Mouse (Mus musculus) hindbrain, embryonic 13.5 days (tissue): ENCODE measurements around the gene Tbkbp1. TPM values are rescaled to one million over a fixed set of nuclear protein-coding genes. Genes with fewer than 3 reads are reported as not detected.

ENCODE experiments used
- ATAC-seq: fragments of 200-750 bp; cut with Nextera tagmentation; 2 replicates; pipeline ENCODE4 v1.8.0; 2017; ENCODE audit warnings: moderate TSS enrichment; ENCODE audit not compliant: low FRiP score
- H3K27ac ChIP-seq: fragments of 300-500 bp; sonication (generic); 2 replicates; pipeline ENCODE4 v1.5.1; 2015; ENCODE audit warnings: inconsistent platforms, mild to moderate bottlenecking, moderate library complexity
- H3K27me3 ChIP-seq: fragments of 300-500 bp; sonication (generic); 2 replicates; pipeline ENCODE4 v1.6.1; 2015; ENCODE audit warnings: mild to moderate bottlenecking, inconsistent platforms
- H3K36me3 ChIP-seq: fragments of 300-500 bp; sonication (generic); 2 replicates; pipeline ENCODE4 v1.6.1; 2015; ENCODE audit warnings: mild to moderate bottlenecking, inconsistent platforms
- H3K4me1 ChIP-seq: fragments of 300-500 bp; sonication (generic); replicated peaks from 2 replicates; pipeline ENCODE4 v1.6.1; 2015; ENCODE audit warnings: inconsistent platforms
- H3K4me2 ChIP-seq: fragments of 300-500 bp; sonication (generic); 2 replicates; pipeline ENCODE4 v1.6.1; 2015; ENCODE audit warnings: inconsistent platforms, mild to moderate bottlenecking, moderate library complexity
- H3K4me3 ChIP-seq: fragments of 300-500 bp; sonication (generic); 2 replicates; pipeline ENCODE4 v1.5.1; 2015; ENCODE audit warnings: mild to moderate bottlenecking, inconsistent platforms
- H3K9ac ChIP-seq: fragments of 300-500 bp; sonication (generic); 2 replicates; pipeline ENCODE4 v1.6.1; 2015; ENCODE audit warnings: mild to moderate bottlenecking, inconsistent platforms
- H3K9me3 ChIP-seq: fragments of 300-500 bp; sonication (generic); 2 replicates; pipeline ENCODE4 v1.6.1; 2016; ENCODE audit warnings: inconsistent platforms
- WGBS: fragments of 180-500 bp; shearing (Covaris S2); methylation state at CpG from one replicate; pipeline ENCODE4 v1.1.7; 2015; 5-methylcytosine and 5-hydroxymethylcytosine counted together
- polyA plus RNA-seq: library from polyadenylated mRNA; unstranded; fragments of >200 nt; fragmentation: Nextera tagmentation; extraction: Ambion mirVana; gene quantifications from 2 replicates; pipeline ENCODE4 v1.2.1, GENCODE M21; 2015

Tbkbp1 gene
- polyA plus RNA-seq, 1 experiment from 2014 or later, result 8.2 TPM

GRCm38 (mm10) chr11:97186947-97187763 lies 35.9 kb upstream of the Tbkbp1 start:
- Histone ChIP-seq H3K9ac (peak overlapping the region; percentile 90), H3K4me1 (peaks cover 42% of the 10 kb centered on the region), H3K27me3 (no peaks in the 10 kb centered on the region), H3K9me3 (no peaks in the 10 kb centered on the region), H3K27ac (peak overlapping the region; percentile 97), H3K36me3 (peaks cover 35% of the 10 kb centered on the region), H3K4me2 (peak overlapping the region; percentile 84), H3K4me3 (peak overlapping the region; percentile 88)
- under 1% methylated on average over 52 of the region's 74 CpGs for WGBS
- peak; percentile 75 for ATAC-seq

- H3K36me3 ChIP-seq, result peaks cover 47% of the 10 kb centered on the region
- peak overlapping the region; percentile 75 for H3K9ac ChIP-seq
Measured at GRCm38 (mm10) chr11:97185704-97186614, 34.7 kb upstream of the Tbkbp1 start.

DNA sequence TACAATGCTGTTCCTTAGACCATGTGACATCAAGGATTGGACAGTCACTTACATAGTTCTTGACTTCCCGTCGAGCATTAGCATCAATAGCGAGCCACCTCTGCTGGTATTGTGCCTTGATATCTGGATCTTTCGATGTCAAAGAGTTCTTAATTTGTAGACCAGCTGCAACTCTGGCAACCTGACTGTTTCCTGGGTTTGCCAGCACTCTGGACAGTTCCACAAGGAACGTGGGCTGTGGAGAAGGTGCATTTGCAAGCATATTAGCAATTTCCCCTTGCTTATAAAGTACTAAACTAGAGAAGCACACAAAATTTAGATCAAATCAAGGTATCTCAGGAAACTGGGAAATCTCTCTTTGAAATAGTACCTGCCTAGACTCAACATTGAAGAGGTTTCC lies 33.6 kb upstream of the Tbkbp1 start:
- H3K4me2 ChIP-seq, result no peak overlapping the region
- H3K27me3 ChIP-seq, result no peaks in the 10 kb centered on the region
- peaks cover 58% of the 10 kb centered on the region for H3K36me3 ChIP-seq
- ATAC-seq, result no peak
- H3K9ac ChIP-seq, result no peak overlapping the region
- H3K4me1 ChIP-seq, result peaks cover 42% of the 10 kb centered on the region
- no peak overlapping the region for H3K27ac ChIP-seq
- WGBS, result 83% methylated on average over 5 of the region's 5 CpGs
- H3K9me3 ChIP-seq, result no peaks in the 10 kb centered on the region
- no peak overlapping the region for H3K4me3 ChIP-seq

More at GRCm38 (mm10) chr11:97185704-97186614, 34.7 kb upstream of the Tbkbp1 start:
- Histone ChIP-seq H3K4me1 (peaks cover 42% of the 10 kb centered on the region), H3K4me3 (peak overlapping the region; percentile 88), H3K4me2 (peak overlapping the region; percentile 84), H3K27ac (no peak overlapping the region), H3K9me3 (no peaks in the 10 kb centered on the region), H3K27me3 (no peaks in the 10 kb centered on the region)
- 72% methylated on average over 5 of the region's 5 CpGs for WGBS
- ATAC-seq, result no peak

DNA sequence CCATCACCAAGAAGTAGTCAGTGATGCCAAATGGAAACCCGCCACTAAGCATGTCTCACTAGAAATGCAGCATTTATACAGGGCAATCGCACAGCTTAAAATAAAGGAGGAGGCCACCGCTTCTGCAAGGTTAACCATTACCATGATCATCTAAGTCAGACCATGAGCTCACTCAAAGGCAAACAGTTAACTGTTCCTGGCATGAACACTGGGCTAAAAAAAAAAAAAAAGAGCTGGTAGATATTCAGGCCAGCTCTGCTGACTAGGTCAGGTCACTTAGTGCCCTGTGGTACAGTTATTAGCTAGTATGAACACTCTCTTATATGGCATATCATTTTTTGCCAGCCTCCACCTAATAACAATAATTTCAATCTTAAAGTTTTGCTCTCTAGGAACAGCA lies 31.2 kb upstream of the Tbkbp1 start:
- no peak overlapping the region for H3K4me2 ChIP-seq
- H3K27me3 ChIP-seq, result no peaks in the 10 kb centered on the region
- peaks cover 80% of the 10 kb centered on the region for H3K36me3 ChIP-seq
- peaks cover 31% of the 10 kb centered on the region for H3K4me1 ChIP-seq
- H3K27ac ChIP-seq, result no peak overlapping the region
- H3K9ac ChIP-seq, result no peak overlapping the region
- H3K4me3 ChIP-seq, result no peak overlapping the region
- no peaks in the 10 kb centered on the region for H3K9me3 ChIP-seq
- 94% methylated on average over 3 of the region's 3 CpGs for WGBS
- ATAC-seq, result no peak

DNA sequence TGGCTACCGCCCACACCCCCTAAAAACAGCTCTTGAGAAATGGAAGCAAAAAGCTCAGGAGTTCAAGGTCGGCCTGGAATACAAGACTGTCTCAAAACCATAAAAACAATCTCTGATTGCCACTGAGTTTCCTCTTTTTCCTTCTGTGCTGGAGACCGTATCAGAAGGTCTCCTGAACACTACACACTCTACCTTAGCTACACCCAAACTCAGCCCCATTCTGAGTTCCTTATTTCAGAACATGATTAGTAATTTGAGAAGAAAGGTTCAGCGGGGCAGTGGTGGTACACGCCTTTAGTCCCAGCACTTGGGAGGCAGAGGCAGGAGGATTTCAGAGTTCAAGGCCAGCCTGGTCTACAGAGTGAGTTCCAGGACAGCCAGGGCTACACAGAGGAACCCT lies 29.8 kb upstream of the Tbkbp1 start:
- Histone ChIP-seq H3K4me1 (peaks cover 23% of the 10 kb centered on the region), H3K4me3 (no peak overlapping the region), H3K36me3 (peaks cover 94% of the 10 kb centered on the region), H3K9me3 (no peaks in the 10 kb centered on the region), H3K4me2 (no peak overlapping the region), H3K9ac (no peak overlapping the region), H3K27ac (no peak overlapping the region), H3K27me3 (no peaks in the 10 kb centered on the region)
- no peak for ATAC-seq
- WGBS, result 92% methylated on average over 5 of the region's 5 CpGs

DNA sequence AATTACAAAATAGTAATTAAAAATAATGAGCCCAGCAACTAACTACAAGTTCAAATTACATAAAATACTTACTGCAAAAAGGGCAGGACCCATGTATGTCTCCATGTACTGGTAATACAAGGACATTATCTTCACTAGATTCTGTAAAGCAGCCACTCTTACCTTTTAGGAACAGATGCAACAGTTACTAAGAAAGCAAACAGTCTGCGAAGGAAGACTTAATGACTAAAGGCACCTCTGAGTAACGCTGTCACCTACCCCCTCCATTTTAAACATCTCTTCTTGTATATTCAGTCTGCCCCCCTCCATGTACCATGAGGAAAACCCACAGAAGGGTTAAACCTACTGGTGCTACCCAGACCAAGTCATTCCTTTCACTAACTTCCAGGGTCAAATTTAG lies 26.9 kb upstream of the Tbkbp1 start:
- no peak for ATAC-seq
- 0 out of 2 replicates have a peak, but pooled peaks cover under 1% of the 10 kb centered on the region for H3K4me1 ChIP-seq
- no peak overlapping the region for H3K4me3 ChIP-seq
- H3K4me2 ChIP-seq, result no peak overlapping the region
- H3K27me3 ChIP-seq, result no peaks in the 10 kb centered on the region
- no peak overlapping the region for H3K9ac ChIP-seq
- no peaks in the 10 kb centered on the region for H3K9me3 ChIP-seq
- no peak overlapping the region for H3K27ac ChIP-seq
- WGBS, result 94% methylated on average over 2 of the region's 2 CpGs
- peaks cover 98% of the 10 kb centered on the region for H3K36me3 ChIP-seq

DNA sequence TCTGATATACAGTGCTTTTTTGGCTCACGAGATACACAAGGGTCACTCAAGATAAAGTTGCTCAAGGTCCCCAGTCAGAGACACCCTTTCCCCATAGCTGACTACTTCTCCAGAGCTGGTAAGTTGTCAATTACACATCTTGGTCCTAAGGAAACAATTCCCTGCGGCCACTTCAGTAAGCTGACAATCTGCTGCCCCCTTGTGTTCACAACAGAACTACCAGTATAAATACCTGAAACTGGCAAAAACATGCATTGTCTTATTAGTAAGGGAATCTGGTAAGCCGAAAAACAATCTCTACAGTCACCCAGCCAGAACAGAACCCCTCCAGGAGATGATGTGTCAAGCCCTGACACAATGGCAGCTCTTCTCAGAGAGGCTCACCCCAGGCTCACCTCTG lies 25.6 kb upstream of the Tbkbp1 start:
- Histone ChIP-seq H3K36me3 (peaks cover 96% of the 10 kb centered on the region), H3K4me1 (no peaks in the 10 kb centered on the region), H3K9me3 (no peaks in the 10 kb centered on the region), H3K4me3 (no peak overlapping the region), H3K27me3 (no peaks in the 10 kb centered on the region), H3K27ac (no peak overlapping the region), H3K4me2 (no peak overlapping the region), H3K9ac (no peak overlapping the region)
- WGBS, result 56% methylated on average over 3 of the region's 3 CpGs
- no peak for ATAC-seq

GRCm38 (mm10) chr11:97175499-97175898 lies 24.2 kb upstream of the Tbkbp1 start:
- no peak overlapping the region for H3K4me3 ChIP-seq
- H3K9ac ChIP-seq, result no peak overlapping the region
- 94% methylated on average over 7 of the region's 7 CpGs for WGBS
- no peaks in the 10 kb centered on the region for H3K4me1 ChIP-seq
- no peak overlapping the region for H3K4me2 ChIP-seq
- H3K9me3 ChIP-seq, result no peaks in the 10 kb centered on the region
- no peak overlapping the region for H3K27ac ChIP-seq
- ATAC-seq, result no peak
- peaks cover 96% of the 10 kb centered on the region for H3K36me3 ChIP-seq
- no peaks in the 10 kb centered on the region for H3K27me3 ChIP-seq

- no peak overlapping the region for H3K27ac ChIP-seq
Measured at GRCm38 (mm10) chr11:97160341-97160740, 9.0 kb upstream of the Tbkbp1 start.

DNA sequence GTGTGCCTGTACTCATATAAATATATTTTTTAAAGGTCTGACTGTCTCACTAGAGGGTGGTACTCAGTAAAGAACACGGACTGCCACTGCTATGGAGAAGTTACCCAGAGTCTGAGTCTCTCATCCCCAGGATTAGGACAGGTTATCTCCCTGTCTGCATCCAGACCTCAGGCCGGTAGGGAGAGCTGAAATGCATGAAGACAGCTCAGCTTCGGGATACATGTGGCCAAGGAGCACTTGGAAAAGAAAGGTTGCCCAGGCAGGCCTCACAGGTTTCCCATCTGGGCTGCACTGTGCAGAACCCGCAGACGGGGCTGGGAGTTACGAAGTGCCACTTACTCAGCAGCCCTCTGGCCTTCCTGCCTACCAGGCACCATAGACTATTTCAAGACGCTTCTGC lies 5.7 kb upstream of the Tbkbp1 start:
- Histone ChIP-seq H3K4me1 (peaks cover 11% of the 10 kb centered on the region), H3K4me2 (no peak overlapping the region), H3K9me3 (no peaks in the 10 kb centered on the region), H3K9ac (no peak overlapping the region), H3K4me3 (no peak overlapping the region), H3K36me3 (peaks cover 66% of the 10 kb centered on the region), H3K27me3 (no peaks in the 10 kb centered on the region), H3K27ac (no peak overlapping the region)
- 86% methylated on average over 7 of the region's 7 CpGs for WGBS
- no peak for ATAC-seq

More at GRCm38 (mm10) chr11:97160341-97160740, 9.0 kb upstream of the Tbkbp1 start:
- Histone ChIP-seq H3K36me3 (peaks cover 93% of the 10 kb centered on the region), H3K9ac (no peak overlapping the region), H3K9me3 (no peaks in the 10 kb centered on the region), H3K4me3 (no peak overlapping the region), H3K4me1 (no peaks in the 10 kb centered on the region), H3K27me3 (no peaks in the 10 kb centered on the region), H3K4me2 (no peak overlapping the region)
- 75% methylated on average over 6 of the region's 6 CpGs for WGBS
- ATAC-seq, result no peak

DNA sequence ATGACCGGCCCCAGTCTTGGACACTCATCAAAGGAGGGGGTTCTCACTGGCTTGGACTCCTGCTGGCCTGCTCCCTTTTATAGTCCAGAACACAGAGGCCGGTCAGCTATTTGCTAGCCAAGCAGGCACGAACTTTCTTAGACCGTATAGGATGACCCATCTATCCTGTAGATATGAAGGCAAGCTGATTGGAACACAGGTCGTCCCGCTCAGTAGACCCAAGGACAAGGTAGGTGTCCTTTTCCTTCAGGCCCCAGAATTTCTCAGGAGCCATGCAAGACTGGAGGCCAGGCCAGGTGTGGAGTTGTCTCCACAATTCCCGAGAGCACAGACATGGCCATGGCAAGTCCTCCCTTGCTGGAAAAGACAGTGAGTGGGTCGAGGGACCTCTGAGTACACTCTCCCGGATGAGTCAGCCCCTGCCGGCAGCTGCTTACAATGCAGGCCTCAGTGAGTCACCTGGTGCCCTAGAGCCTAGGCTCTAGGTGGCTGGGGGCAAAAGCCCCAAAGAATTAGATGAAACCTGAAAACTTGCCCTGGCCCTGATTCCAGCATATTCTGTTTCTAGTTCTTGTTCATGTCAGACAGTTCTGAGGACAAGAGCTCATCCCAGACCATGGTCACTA lies 1.5 kb upstream of the Tbkbp1 start:
- 11% methylated on average over 10 of the region's 10 CpGs for WGBS
- Histone ChIP-seq H3K27ac (peak overlapping the region; percentile 97; the same call in 1 of the 2 replicates), H3K4me3 (peak overlapping the region; percentile 74; the same call in 1 of the 2 replicates), H3K4me1 (peaks cover 38% of the 10 kb centered on the region), H3K9me3 (no peaks in the 10 kb centered on the region), H3K9ac (peak overlapping the region; percentile 92), H3K27me3 (peaks cover 11% of the 10 kb centered on the region), H3K36me3 (peaks cover 38% of the 10 kb centered on the region), H3K4me2 (peak overlapping the region; percentile 80)
- ATAC-seq, result no peak

DNA sequence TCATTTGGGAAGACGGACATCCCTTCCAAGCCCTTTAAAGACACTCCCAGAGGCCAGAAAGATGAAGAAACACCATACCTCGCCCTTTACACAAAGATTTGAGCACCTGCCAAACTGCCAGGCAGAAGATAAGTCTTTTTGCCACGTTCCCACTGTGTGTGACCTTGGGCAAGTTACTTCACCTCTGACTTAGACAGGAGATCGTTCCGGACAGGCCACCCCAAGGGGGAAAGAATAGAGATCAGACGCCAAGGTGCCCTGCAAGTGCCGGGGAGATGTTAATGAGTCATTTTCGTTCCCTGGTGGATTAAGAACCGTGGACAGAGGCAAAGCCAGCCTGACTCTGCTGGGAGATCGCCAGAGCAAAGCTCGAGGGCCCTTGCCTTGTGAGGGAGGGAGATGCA lies 730 bp upstream of the Tbkbp1 start:
- 0% methylated on average over 11 of the region's 11 CpGs for WGBS
- Histone ChIP-seq H3K36me3 (peaks cover 38% of the 10 kb centered on the region), H3K27me3 (peaks cover 11% of the 10 kb centered on the region), H3K4me2 (peak overlapping the region; percentile 80), H3K27ac (peak overlapping the region; percentile 97), H3K9ac (peak overlapping the region; percentile 92), H3K9me3 (no peaks in the 10 kb centered on the region), H3K4me1 (peaks cover 42% of the 10 kb centered on the region), H3K4me3 (peak overlapping the region; percentile 74)
- ATAC-seq, result no peak
